Mouse (Mus musculus): ENCODE results near the gene Brinp3. TPM values are rescaled to one million over a fixed set of nuclear protein-coding genes. Genes with fewer than 3 reads are reported as not detected.

Gene Brinp3
- total RNA-seq, 2 experiments from 2014 or later, result not detected

GRCm38 (mm10) chr1:146792826-146793225, 298.3 kb downstream of the Brinp3 start:
- DNase-seq, result peak in 1 of 2 experiments; percentile 13

DNA sequence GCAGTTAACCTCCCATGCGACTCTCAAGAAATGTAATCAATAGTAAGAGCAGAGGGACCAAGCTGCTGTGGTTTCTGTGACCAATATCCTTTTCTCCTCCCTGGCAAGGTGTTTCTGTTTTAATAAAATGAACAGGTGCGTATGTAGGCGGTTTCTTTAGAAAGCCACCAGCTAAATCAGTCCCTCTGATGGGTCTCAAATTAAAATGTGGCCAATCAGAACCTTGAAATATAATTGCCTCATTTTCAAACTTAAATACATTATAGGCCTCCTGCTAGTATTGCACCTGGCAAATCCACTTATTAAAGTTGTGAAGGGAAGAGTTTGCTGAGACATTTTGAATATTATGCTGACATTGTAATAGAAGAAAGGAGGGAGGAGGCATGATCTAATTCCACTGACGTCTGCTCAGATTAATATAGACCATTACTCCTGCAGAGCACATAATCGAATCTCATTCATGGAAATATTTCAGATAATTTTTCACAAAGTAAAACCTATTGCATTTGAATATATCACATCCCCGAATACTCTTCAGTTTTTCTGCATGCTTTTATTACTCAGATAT, 305.5 kb downstream of the Brinp3 start:
- DNase-seq, result no peak

DNA sequence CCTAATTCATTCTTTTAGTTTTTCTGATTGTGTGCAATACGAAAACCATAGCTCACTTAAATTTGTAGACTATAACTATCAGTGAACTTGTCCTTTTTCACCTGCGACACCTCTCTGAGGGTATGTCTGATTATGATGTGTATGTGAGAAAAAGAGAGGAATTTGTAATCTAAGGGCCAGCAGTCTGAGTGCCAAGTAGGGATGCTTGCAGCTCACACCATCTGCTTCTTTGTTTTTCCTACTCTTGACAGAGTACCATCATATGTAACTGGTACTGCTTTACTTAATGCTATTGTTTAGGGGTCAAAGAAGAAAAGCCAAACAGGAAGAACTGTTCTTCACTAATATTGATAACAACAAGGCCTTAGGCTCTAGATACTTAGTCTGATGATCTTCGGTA, 307.3 kb downstream of the Brinp3 start:
- no peak for DNase-seq

GRCm38 (mm10) chr1:146807765-146808164, 313.2 kb downstream of the Brinp3 start:
- no peak for DNase-seq

DNA sequence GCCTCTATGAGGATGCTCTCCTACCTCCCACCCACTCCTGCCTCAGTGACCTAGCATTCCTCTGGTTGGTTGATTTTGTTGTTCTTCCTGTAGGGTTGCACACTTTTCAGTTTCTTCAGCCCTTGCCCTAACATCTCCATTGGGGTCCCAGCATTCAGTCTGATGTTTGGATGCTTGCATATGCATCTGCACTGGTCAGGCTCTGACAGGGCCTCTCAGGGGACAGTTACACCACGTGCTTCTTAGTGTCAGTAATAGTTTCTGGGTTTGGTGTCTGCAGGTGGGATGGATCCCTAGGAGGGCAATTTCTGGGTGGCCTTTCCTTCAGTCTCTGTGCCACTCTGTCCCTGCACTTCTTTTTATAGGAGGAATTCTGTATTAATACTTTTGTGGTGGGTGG, 339.3 kb downstream of the Brinp3 start:
- DNase-seq, result no peak

DNA sequence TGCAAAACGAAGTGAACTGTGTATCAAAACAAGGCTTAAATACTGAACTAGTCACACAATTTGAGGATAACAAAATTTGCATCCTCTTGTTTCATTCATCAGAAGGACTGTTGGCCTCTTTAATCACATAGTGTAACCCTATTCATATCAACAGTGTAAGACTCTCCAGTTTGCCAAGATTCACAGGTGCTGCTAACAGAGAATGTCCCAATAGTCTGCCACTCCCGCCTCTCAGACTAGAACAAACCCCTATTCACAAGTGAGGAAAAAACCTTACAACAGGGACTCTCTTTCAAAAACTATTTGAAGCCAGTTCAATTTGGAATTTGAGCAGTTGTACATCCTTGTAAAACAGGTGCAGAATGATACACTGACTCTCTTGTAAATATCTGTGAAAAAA, 349.5 kb downstream of the Brinp3 start:
- no peak for DNase-seq

DNA sequence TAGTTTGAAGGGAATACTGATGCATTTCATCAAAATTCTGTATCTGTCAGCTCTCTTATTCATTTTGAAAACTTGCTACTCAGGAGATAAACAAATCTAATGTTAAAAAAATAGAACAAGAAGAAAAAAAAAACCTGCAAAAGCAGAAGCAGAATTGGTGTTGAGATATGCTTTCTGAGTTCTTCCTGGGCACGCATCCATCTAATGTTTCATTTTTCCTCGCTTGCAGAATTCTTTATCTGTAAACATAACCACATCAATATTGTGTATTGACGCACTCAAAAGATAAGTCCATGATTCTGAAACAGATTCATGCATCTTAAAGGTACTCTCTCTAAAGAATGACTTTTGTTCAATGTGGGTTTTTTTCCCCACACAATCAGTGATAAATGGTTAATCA, 354.3 kb downstream of the Brinp3 start:
- no peak for DNase-seq

GRCm38 (mm10) chr1:146850147-146850546, 355.6 kb downstream of the Brinp3 start:
- no peak for DNase-seq

DNA sequence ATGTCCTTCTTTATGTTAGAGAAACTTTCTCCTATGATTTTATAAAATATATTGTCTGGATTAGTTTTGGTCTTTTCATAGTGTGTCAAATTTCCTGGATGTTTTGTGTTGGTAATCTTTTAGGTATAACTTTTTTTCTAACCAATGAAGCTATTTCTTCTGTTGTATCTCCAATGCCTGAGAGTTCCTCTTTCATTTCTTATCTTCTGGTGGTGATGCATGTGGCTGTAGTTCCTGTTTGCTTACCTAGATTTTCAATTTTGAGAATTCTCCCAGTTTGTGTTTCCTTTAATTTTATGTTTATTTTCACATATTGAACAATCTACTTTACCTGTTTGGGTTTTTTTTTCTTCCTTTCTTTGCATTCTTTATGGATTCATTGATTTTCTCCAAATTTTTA, 404.1 kb downstream of the Brinp3 start:
- no peak for DNase-seq

DNA sequence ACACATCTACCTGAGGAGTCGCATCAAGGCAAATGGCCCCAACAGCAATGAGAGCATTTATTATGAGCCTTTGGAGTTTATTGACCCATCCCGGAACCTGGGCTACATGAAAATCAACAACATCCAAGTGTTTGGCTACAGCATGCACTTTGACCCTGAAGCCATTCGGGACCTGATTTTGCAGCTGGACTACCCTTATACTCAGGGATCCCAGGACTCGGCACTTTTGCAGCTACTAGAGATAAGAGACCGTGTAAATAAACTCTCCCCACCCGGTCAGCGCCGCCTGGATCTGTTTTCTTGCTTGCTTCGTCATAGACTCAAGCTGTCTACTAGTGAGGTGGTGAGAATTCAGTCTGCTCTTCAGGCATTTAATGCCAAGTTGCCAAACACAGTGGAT, 407.1 kb downstream of the Brinp3 start:
- DNase-seq, result no peak

DNA sequence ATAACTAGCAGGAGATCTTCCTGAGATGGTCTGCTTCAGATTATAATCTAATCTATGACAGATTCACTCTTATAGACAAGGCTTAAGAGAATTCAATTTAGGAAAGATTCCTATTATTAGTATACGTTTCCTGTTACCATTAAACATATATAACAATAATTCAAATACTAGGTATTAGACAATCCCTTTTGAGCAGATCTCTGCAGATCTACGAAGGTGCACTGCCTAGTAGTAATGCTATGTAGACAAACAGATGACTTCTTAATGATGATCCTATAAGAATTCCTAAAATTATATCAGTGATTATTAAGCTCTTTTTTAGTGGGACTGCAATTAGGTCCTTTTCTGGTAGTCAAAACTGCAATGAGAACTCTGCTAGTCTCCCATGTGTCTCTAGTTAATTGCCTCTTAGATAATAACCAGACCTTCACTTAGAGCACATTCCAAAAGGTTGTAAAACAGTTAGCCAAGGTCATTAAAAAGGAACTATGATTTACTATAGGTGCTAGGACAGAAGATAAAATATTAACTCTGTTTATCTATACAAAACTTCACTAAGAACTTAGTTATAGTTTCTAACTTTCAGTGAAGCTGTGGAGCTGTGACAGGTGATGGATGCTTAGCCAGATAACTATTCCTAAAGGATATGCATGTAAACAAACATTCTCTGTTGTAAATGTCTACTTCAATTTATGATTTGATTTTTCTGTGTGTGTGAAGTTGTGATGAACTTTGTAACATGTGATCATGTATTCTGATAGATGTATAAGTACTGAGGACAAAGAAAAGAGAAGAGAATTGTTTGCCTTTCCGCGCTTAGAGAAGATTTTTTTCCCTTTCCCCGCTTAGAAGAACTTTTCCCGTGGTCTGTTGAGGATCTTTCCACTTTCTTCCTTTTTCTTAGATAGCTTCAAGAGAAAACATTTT, 445.2 kb downstream of the Brinp3 start:
- no peak for DNase-seq
